Mouse (Mus musculus) stomach, postnatal 0 days (tissue): ENCODE measurements at regions not wholly inside any gene's neighbourhood (a gene's known extent, or its start where the extent isn't known, plus 50 kb on each side); places are given as distances from the start of the nearest gene placed in this dataset.
A peak's percentile ranks its signal among the peaks of the same experiment; 100 is the strongest.

ENCODE experiments used
- ATAC-seq: fragments of 200-750 bp; cut with Nextera tagmentation; 2 replicates; pipeline ENCODE4 v1.8.0; 2017; ENCODE audit not compliant: low FRiP score, low TSS enrichment
- DNase-seq: peaks from one replicate; pipeline ENCODE4 v3.0.0-alpha.2; 2016; ENCODE audit warnings: low spot score
- H3K27ac ChIP-seq: fragments of 300-500 bp; sonication (generic); replicated peaks from 2 replicates; pipeline ENCODE4 v1.5.1; 2014; ENCODE audit warnings: mild to moderate bottlenecking, control low read depth
- H3K27me3 ChIP-seq: fragments of 300-500 bp; sonication (generic); 2 replicates; pipeline ENCODE4 v1.6.1; 2014; ENCODE audit warnings: low read length; ENCODE audit not compliant: control insufficient read depth, insufficient read depth
- H3K36me3 ChIP-seq: fragments of 300-500 bp; sonication (generic); 2 replicates; pipeline ENCODE4 v1.6.1; 2014; ENCODE audit warnings: low read length, mixed read lengths; ENCODE audit not compliant: control insufficient read depth, insufficient read depth
- H3K4me1 ChIP-seq: fragments of 300-500 bp; sonication (generic); replicated peaks from 2 replicates; pipeline ENCODE4 v1.6.1; 2014; ENCODE audit warnings: antibody characterized with exemption; ENCODE audit not compliant: control insufficient read depth, insufficient read depth
- H3K4me2 ChIP-seq: fragments of 300-500 bp; sonication (generic); replicated peaks from 2 replicates; pipeline ENCODE4 v1.6.1; 2014; ENCODE audit warnings: low read depth, mild to moderate bottlenecking, control low read depth, moderate library complexity
- H3K4me3 ChIP-seq: fragments of 300-500 bp; sonication (generic); 2 replicates; pipeline ENCODE4 v1.5.1; 2014; ENCODE audit warnings: low read depth, low read length, control low read depth
- H3K9ac ChIP-seq: fragments of 300-500 bp; sonication (generic); 2 replicates; pipeline ENCODE4 v1.6.1; 2014; ENCODE audit warnings: mild to moderate bottlenecking, low read length, control low read depth, mixed read lengths
- H3K9me3 ChIP-seq: fragments of 300-500 bp; sonication (generic); 2 replicates; pipeline ENCODE4 v1.6.1; 2016; ENCODE audit warnings: low read length; ENCODE audit not compliant: control insufficient read depth
- CTCF ChIP-seq: IDR thresholded peaks from 2 replicates; pipeline ENCODE4 v1.5.1; 2016; ENCODE audit warnings: antibody characterized with exemption, low read depth, mild to moderate bottlenecking, moderate library complexity
- EP300 ChIP-seq: optimal IDR thresholded peaks from 2 replicates; pipeline ENCODE3; 2016; ENCODE audit warnings: antibody characterized with exemption
- WGBS: fragments of 180-500 bp; shearing (Covaris S2); extraction: QIAGEN DNeasy Blood & Tissue Kit; methylation state at CpG from one replicate; pipeline ENCODE4 v1.1.7; 2014; 5-methylcytosine and 5-hydroxymethylcytosine counted together

DNA sequence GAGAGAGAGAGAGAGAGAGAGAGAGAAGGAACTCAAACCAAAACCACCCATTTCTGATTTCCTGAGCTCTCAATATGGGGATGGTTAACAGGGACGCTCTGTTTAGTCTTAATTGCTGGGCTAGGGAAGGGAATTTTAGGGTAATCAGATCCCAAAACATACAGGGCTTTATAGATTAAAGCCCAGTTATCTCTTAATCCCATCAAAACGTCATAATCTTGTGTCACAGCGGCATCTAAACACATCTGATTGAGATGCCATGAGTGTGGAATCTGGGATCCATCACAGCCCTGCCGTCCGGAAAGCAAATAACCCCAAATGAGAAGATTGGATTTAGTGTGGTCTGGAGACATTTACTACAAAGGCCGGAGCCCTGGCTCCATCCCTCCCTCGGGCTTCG lies 527.1 kb upstream of the Tbx3 start:
- 42% methylated on average over 8 of the region's 8 CpGs for WGBS

DNA sequence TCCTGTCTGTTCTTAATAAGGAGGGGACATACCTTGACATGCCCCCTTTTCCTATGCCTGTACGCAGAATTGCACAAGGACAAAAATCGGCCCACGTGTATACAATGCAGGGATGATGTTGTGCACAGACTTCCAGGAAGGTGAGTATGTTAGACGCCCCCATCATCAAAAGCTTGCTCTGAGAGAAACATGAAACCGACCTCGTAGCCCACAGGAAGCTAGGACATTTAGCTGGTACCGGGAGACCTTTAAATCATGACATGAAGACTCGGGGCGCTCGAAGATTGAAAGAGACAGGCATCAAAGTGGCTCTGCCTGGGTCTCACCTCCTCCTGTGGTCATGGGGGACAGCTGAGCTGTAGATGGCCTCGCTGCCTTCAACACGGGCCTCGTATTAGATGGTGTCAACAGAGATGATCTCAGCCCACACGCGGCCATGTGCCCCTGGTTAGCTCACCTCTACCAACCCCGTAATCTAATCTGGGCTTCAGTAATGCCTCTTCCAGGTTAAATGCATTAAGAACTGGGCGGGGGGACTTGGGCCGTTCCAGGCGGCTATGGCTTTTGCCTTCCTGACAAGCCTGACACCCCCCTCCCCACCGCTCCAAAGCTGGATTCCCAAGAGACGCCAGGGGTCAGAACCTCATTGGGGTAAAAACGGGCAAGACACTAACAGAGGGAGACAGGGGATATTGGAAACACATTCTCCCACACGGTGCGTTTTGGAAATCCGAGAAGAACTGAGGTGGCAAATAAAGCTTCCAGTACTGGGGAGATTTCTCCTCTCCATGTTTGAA lies 520.9 kb upstream of the Tbx3 start:
- TF ChIP-seq CTCF (no peak), EP300 (no peak)
- Histone ChIP-seq H3K27me3 (no peaks in the 10 kb centered on the region), H3K27ac (no peak overlapping the region), H3K4me1 (no peaks in the 10 kb centered on the region), H3K9me3 (no peaks in the 10 kb centered on the region), H3K4me3 (no peak overlapping the region), H3K4me2 (no peak overlapping the region), H3K9ac (no peak overlapping the region), H3K36me3 (no peaks in the 10 kb centered on the region)
- DNase-seq = no peak
- WGBS = 75% methylated on average over 25 of the region's 25 CpGs
- ATAC-seq = no peak

More for the DNA sequence above, 527.1 kb upstream of the Tbx3 start:
- Histone ChIP-seq H3K4me3 (no peak overlapping the region), H3K36me3 (no peaks in the 10 kb centered on the region), H3K9ac (no peak overlapping the region), H3K4me1 (0 out of 2 replicates have a peak, but pooled peaks cover 2% of the 10 kb centered on the region), H3K9me3 (no peaks in the 10 kb centered on the region), H3K27ac (no peak overlapping the region), H3K4me2 (no peak overlapping the region), H3K27me3 (no peaks in the 10 kb centered on the region)
- TF ChIP-seq CTCF = 0 out of 2 replicates have a peak, but pooled peaks have one; percentile 3
- no peak for TF ChIP-seq EP300
- ATAC-seq (no peak), DNase-seq (no peak)

DNA sequence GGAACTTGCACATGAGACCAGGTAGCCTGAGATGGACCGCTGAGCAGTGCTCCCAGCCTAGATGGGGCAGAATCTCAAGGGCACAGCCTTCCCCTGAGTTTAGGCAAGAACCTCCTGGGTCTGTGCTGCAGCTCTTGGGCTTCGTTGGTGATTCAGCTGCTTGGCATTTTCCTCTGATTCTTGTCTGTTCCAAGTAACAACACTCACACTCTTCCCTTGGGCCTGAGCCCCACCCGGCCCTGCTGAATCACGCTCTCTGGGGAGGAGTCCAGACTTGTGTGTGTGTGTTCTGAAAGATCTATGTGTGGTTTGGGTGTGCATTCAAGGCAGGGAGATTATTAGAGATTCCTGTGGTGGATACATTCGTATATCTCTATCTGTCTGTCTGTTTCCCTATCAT lies 517.4 kb upstream of the Tbx3 start:
- Histone ChIP-seq H3K27me3 (no peaks in the 10 kb centered on the region), H3K36me3 (no peaks in the 10 kb centered on the region), H3K9me3 (0 out of 2 replicates have a peak, but pooled peaks cover 3% of the 10 kb centered on the region), H3K27ac (no peak overlapping the region), H3K4me1 (no peaks in the 10 kb centered on the region), H3K4me3 (no peak overlapping the region), H3K4me2 (no peak overlapping the region), H3K9ac (no peak overlapping the region)
- WGBS = 62% methylated on average over 5 of the region's 5 CpGs
- TF ChIP-seq EP300 (no peak), CTCF (no peak)
- ATAC-seq (peak; percentile 35; the same call in 1 of the 2 replicates), DNase-seq (no peak)

DNA sequence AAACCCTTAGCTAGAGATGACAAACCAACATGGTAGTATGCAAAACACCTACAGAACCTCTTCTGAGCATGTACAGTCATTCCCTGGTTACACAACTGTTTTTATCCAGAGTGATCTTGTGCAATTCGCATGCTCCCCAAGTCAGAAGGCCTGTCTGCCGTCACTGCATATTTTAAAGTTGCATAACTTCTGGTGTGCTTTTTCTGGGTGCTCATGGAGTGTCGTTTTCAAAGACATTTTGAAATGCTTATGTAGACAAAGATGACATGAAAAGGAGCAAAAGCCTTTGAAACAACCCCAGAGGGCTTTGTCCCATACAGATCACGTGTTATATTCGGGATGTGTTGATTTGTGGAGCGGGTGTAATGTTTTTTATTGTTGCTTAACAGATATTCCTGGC lies 513.8 kb upstream of the Tbx3 start:
- DNase-seq = no peak
- H3K9ac ChIP-seq = no peak overlapping the region
- no peak overlapping the region for H3K27ac ChIP-seq
- H3K9me3 ChIP-seq = 0 out of 2 replicates have a peak, but pooled peaks cover 3% of the 10 kb centered on the region
- H3K27me3 ChIP-seq = no peaks in the 10 kb centered on the region
- ATAC-seq = no peak
- 73% methylated on average over 6 of the region's 6 CpGs for whole genome bisulfite sequencing
- H3K4me3 ChIP-seq = no peak overlapping the region
- TF ChIP-seq CTCF = no peak
- TF ChIP-seq EP300 = no peak
- no peaks in the 10 kb centered on the region for H3K36me3 ChIP-seq
- no peaks in the 10 kb centered on the region for H3K4me1 ChIP-seq
- H3K4me2 ChIP-seq = no peak overlapping the region

DNA sequence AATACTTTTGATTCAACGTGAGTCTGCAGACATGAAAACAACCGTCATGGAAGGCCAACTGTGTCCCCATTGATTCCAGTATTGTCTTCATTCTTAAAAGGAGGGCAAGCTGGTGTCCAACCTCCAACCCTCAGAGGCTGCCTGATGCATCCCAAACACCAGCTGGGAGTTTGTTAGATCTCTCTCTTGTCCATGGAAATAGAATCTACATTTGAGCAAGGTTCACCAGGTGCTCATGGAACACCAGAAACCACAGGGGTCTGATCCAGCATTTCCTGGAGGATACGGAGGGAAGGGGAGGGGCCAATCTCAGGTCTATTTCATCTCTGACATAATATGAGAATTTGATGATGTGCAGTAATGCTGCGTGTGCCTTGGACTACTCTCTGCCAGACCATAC lies 512.3 kb upstream of the Tbx3 start:
- H3K27ac ChIP-seq = no peak overlapping the region
- TF ChIP-seq EP300 (no peak), CTCF (no peak)
- 0 out of 2 replicates have a peak, but pooled peaks cover 3% of the 10 kb centered on the region for H3K9me3 ChIP-seq
- H3K4me1 ChIP-seq = no peaks in the 10 kb centered on the region
- no peaks in the 10 kb centered on the region for H3K36me3 ChIP-seq
- no peak overlapping the region for H3K4me3 ChIP-seq
- DNase-seq (no peak), ATAC-seq (no peak)
- no peak overlapping the region for H3K4me2 ChIP-seq
- H3K9ac ChIP-seq = no peak overlapping the region
- H3K27me3 ChIP-seq = no peaks in the 10 kb centered on the region
- 72% methylated on average over 4 of the region's 4 CpGs for WGBS

DNA sequence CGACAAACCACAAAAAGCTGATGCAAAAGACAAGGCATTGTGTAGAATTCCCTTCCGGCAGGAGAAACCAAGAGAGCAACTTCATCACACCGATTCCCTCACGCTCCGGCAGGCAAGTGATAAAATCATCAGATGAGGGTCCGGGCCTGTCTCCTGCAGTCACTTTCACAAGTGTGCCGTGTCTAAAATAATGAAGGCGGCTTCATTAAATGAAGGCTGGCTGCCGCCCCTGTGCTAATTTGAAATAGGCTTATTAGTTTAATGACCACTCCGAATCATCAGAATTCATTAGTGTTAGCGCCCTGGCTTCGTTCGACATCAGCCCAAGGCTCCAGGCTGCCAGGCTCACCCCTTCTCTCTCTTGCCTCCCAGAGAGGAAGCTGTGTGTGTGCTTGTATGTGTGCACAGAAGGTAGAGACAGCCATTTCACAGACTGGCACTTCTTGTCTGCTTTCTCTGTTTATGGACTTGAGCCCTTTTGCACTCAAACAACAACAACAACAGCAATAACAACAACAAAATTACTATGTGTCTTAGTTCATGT lies 508.3 kb upstream of the Tbx3 start:
- 94% methylated on average over 13 of the region's 13 CpGs for WGBS
- no peak overlapping the region for H3K9ac ChIP-seq
- DNase-seq = no peak
- no peaks in the 10 kb centered on the region for H3K36me3 ChIP-seq
- no peak overlapping the region for H3K4me3 ChIP-seq
- no peak overlapping the region for H3K4me2 ChIP-seq
- no peaks in the 10 kb centered on the region for H3K9me3 ChIP-seq
- no peak for ATAC-seq
- no peak overlapping the region for H3K27ac ChIP-seq
- no peak for TF ChIP-seq CTCF
- no peak for TF ChIP-seq EP300
- H3K4me1 ChIP-seq = no peaks in the 10 kb centered on the region
- no peaks in the 10 kb centered on the region for H3K27me3 ChIP-seq
